Mouse (Mus musculus) cerebellum, adult 2 months (tissue): ENCODE results near the gene Atg101.

Source experiments
- CTCF ChIP-seq: fragments of 200-500 bp; IDR thresholded peaks from 2 replicates; pipeline ENCODE4 v1.5.1; 2011; ENCODE audit warnings: low read depth, mild to moderate bottlenecking, control low read depth, low read length, moderate library complexity, borderline replicate concordance; ENCODE audit not compliant: insufficient read depth
- POLR2A ChIP-seq: fragments of 200-500 bp; IDR thresholded peaks from 2 replicates; pipeline ENCODE4 v1.6.1; 2011; ENCODE audit warnings: low read length, control low read depth, borderline replicate concordance; ENCODE audit not compliant: insufficient read depth

DNA sequence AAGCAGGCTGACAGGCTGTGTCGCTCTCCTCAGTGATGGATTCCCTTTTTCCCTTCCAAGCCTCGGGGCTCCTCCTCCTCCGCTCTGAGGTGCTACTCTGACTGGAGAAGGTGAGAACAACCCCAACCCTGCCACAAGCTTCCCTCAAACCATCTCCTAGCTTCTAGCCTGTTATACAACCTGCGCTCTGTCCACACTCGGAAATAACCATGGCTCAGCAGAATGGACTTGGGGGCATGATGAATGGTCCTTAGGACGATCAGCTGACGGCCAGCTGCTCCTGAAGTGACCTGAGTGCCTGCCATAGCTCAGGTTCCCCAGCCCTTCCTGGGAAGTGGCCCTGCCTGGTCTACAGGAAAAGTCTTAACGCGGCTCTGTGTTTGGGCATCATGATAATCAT, 42.2 kb upstream of the Atg101 start:
- TF ChIP-seq CTCF (no peak), POLR2A (no peak)
